Mouse (Mus musculus) adrenal gland, postnatal 4 days (tissue): ENCODE data around the gene Slco4c1. TPM values are rescaled to one million over a fixed set of nuclear protein-coding genes. Genes with fewer than 3 reads are reported as not detected.

Experiments
- DNase-seq, 2 experiments: peaks; one replicate each; pipeline ENCODE4 v3.0.0; 2021 to 2022; ENCODE audit warnings: low spot score in 2 of 2, mixed read lengths in 2 of 2
- total RNA-seq, 2 experiments: library from RNA; stranded (reverse); gene quantifications; 2 replicates each; pipeline ENCODE4 v1.2.3; 2021

Slco4c1 gene
- total RNA-seq, 2 experiments from 2014 or later = 0.34 to 0.39 TPM

- DNase-seq = no peak
These were observed 101.7 kb downstream of the Slco4c1 start for GRCm38 (mm10) chr1:96770283-96770682.

GRCm38 (mm10) chr1:96768264-96768663 is 103.7 kb downstream of the Slco4c1 start:
- no peak for DNase-seq

GRCm38 (mm10) chr1:96766535-96766934 is 105.4 kb downstream of the Slco4c1 start:
- no peak for DNase-seq
